Mouse (Mus musculus): ENCODE measurements around the gene Cacfd1.

The Cacfd1 gene

DNA sequence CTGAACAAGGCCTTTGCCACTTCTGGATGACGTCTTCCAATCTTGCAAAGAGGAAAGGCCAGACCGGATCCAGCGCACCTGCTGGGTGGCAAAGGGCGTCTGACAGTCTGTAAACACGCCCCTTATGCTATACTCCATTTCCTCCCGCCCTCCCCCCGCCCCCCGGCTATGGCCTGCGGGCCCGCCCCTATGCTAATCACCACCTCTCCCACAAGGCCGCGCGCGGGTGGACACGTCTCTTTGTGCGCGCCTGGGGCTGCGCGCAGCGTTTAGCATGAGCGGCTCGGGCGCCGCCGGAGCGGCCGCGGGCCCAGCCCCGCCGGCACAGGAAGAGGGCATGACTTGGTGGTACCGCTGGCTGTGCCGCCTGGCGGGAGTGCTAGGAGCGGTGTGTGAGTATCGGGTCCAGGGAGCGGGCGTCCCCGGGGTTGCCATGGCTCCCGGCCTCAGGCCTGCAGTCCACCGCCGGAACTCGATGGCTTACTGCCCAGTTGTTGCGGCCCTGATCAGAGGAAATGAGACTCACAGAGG, at the start of gene Cacfd1:
TSS of gene Cacfd1 (plus strand) at position 213 of the 531 bp plus-strand sequence.
- DNase-seq (ENCODE audit: low spot score in 2 of 2): peak; percentile 71 to 76

GRCm38 (mm10) chr2:26960756-26961155, 49.0 kb upstream of the Cacfd1 start:
- no peak for DNase-seq (ENCODE audit: low spot score in 2 of 2)

GRCm38 (mm10) chr2:26963923-26964723, 45.6 kb upstream of the Cacfd1 start, which contains the start of gene Rexo4:
Gene Rexo4 (minus strand): TSS chr2:26964386.
- DNase-seq (ENCODE audit: low spot score in 2 of 2): peak; percentile 93 to 94

GRCm38 (mm10) chr2:26964724-26965370, 44.9 kb upstream of the Cacfd1 start:
- DNase-seq (ENCODE audit: low spot score in 2 of 2): no peak

- DNase-seq (ENCODE audit: low spot score in 2 of 2): no peak
These were observed 42.5 kb upstream of the Cacfd1 start for GRCm38 (mm10) chr2:26967262-26967661.

- DNase-seq (ENCODE audit: low spot score in 2 of 2): no peak
These were observed 36.6 kb upstream of the Cacfd1 start, which contains the start of gene Adamts13 for GRCm38 (mm10) chr2:26973116-26973515. Gene Adamts13 (plus strand): TSS chr2:26973416.

DNA sequence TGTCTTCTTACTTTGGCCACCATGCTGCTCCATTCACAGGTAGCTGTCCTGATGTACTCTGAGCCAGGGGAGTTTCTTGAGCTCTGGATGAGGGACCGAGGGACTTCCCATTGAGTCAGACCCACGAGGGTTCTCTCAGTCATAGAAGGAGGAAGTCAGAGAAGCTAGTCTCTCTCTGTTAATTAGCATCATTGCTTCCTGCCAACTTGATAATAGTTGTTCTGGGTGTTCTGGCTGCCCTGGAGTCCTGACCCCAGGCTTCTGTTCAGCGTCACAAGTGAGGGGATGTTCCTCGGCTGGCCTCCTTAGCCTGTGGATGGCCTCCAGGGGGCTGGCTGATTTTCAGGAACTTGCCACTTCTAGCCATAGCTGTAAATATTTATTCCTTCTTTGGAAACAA, 35.8 kb upstream of the Cacfd1 start:
- no peak for DNase-seq (ENCODE audit: low spot score in 2 of 2)

DNA sequence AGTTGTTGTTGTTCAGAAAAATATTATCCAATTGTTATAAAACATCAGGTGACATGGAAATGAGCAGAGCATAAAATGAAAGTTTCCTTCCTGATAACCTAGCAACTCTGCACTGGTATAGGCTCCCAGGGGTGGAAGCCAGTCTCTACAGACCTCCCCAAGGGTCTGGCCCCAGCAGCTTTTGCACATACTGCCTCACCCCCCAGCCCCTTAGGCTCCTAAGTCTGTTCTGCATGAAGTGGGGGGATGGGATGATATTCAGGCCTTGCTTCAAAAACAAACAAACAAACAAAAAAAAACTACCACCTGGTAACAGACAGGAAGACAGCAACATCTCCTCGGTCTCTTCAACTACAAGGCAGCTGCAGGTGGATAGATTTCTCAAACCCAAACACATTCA, 29.4 kb upstream of the Cacfd1 start:
- DNase-seq (ENCODE audit: low spot score in 2 of 2): no peak

DNA sequence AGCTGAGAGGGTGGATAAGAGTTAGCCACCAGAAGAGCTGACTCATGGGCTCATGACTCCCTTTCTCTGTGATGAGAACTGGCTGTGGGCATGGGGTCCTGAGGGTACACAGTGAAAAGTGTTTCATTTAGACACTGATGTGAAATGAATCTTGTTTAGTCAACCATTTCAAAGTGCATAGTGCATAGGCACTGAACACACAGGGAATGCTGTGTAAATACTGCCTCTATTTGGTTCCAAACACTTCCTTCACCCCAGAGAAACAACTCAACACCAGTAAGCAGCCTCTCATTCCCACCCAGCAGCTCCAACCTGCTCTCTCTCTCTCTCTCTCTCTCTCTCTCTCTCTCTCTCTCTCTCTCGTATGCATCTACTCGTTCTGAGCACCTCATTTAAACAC, 25.5 kb upstream of the Cacfd1 start:
- no peak for DNase-seq (ENCODE audit: low spot score in 2 of 2)

DNA sequence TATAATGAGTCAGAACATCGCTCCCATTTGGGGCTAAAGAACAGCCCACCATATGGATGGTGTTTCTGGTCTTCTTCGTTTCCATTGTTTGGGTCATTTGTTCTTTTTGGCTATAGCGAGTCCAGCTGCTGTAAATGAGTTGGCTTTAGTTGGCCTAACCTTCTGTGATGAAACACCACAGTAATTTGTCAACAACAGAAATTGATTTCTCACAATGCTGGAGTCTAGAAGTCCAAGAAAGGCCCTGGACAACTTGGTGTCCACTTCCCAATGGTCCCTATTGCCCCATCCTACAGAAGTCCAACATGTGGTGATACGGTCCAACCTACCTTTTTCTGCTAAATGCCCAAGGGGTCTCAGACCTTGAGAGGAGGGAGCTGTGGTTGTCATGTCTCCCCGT, 25.1 kb upstream of the Cacfd1 start:
- DNase-seq (ENCODE audit: low spot score in 2 of 2): no peak

GRCm38 (mm10) chr2:26993936-26994335, 15.8 kb upstream of the Cacfd1 start:
- no peak for DNase-seq (ENCODE audit: low spot score in 2 of 2)

DNA sequence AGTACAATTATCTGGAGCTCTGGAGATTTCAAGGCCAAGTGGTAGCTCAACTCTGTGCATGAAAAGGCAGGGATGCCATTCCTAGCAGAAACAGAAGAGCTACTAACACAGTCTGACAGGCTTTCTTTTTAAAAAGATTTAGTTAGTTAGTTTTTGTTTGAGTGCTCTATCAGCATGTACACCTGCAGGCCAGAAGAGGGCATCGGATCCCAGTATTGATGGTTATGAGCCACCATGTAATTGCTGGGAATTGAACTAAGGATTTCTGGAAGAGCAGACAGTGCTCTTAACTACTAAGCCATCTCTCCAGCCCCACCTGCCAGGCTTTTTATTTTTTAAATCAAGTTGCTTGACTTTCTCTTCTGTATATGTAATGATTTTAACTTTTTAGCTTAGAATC, 12.2 kb upstream of the Cacfd1 start:
- no peak for DNase-seq (ENCODE audit: low spot score in 2 of 2)

DNA sequence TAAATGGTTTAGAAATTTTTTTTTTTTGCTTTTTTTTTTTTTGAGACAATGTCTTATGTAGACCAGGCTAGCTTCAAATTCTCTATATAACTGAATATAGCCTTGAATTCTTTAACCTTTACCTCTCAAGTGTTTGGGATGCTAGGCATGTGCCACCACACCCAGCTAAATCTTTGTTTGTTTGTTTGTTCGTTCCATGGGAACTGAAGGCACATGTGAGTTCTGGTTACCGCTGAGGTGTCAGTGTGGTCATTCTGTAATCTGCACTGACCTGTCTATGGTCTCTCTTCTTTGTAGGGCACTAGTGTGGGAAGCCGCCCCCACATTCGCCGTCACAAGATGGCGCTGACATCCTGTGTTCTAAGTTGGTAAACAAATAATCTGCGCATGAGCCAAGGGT, 11.7 kb upstream of the Cacfd1 start:
- no peak for DNase-seq (ENCODE audit: low spot score in 2 of 2)

DNA sequence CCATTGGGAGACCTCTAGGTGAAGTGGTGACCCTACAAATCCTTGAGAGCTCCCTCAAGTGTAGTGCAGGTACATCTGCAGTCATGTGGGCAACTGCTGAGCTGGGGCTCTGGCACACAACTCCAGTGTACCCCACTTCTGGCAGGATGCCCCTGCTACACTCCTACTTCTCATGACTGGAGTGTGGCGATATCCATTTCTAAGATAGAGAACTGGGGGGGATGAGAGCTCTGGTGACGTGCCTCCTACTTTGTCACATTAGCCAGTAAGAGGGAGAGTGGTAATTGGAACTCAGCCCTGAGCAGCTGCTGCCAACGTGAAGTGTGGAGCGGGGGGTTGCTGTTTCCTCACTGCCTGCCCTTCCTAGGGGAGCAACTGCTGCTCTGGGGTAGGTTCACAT, 3.5 kb upstream of the Cacfd1 start:
- DNase-seq (ENCODE audit: low spot score in 2 of 2): no peak

DNA sequence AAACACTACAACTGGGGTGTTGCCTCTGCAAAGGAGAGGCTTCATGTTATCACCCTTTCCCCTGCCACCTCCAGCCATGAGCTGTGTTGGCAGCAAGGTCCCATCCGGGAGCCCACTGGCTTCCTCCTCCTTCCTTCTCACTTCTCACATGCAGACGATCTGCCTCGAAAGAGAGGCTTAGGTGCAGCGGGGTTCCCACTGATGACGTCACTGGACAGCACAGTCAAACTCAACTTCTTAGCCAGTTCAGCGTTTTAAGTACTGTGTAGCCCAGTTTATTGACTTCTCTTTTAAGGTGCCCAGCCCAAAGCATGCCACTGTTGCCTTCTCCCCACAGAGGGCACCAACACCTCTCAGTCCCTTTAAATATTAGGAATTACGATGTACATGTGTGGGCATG, 2.0 kb upstream of the Cacfd1 start:
- no peak for DNase-seq (ENCODE audit: low spot score in 2 of 2)

- peak in 1 of 2 experiments; percentile 70 for DNase-seq (ENCODE audit: low spot score in 2 of 2)
These were observed 8.1 kb downstream of the Cacfd1 start for GRCm38 (mm10) chr2:27017802-27018201.

GRCm38 (mm10) chr2:27019530-27019929, 9.8 kb downstream of the Cacfd1 start:
- DNase-seq (ENCODE audit: low spot score in 2 of 2): no peak

GRCm38 (mm10) chr2:27021103-27021502, 11.4 kb downstream of the Cacfd1 start:
- DNase-seq (ENCODE audit: low spot score in 2 of 2): no peak

GRCm38 (mm10) chr2:27022612-27023011, 12.9 kb downstream of the Cacfd1 start:
- DNase-seq (ENCODE audit: low spot score in 2 of 2): no peak

DNA sequence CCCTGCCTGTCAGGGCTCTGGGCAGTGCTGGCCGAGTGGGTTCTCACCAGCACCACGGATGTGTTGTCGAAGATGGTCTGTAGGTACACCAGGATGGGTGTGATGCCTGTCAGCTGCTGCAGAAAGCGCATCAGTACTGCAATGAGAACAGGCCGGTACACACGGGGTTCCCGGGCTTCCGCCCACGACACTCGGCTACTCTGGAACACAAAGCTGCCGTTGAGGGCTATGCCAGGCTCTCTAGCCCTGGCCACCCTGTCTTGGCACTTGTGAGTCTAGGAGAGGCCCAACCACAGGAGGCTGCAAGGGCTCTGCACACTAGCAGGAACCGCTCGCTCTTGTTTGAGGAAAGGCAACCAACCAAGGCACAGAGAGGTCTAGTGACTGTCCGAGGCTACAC, 14.4 kb downstream of the Cacfd1 start:
- DNase-seq (ENCODE audit: low spot score in 2 of 2): no peak

- no peak for DNase-seq (ENCODE audit: low spot score in 2 of 2)
These were observed 15.8 kb downstream of the Cacfd1 start for GRCm38 (mm10) chr2:27025545-27025944.

GRCm38 (mm10) chr2:27026332-27026731, 16.6 kb downstream of the Cacfd1 start:
- no peak for DNase-seq (ENCODE audit: low spot score in 2 of 2)
